Mouse (Mus musculus) central nervous system, embryonic 18 days (tissue): ENCODE data around the gene Tmem211. TPM values are rescaled to one million over a fixed set of nuclear protein-coding genes. Genes with fewer than 3 reads are reported as not detected.

Source experiments
- polyA plus RNA-seq: library from polyadenylated mRNA; depleted of rRNA; stranded (reverse); fragments of >200 nt; gene quantifications from 2 replicates; pipeline ENCODE4 v1.2.3, GENCODE M21; 2012; rRNA removed

The Tmem211 gene
- 0.04 and 0.07 TPM in 2 replicates for polyA plus RNA-seq

DNA sequence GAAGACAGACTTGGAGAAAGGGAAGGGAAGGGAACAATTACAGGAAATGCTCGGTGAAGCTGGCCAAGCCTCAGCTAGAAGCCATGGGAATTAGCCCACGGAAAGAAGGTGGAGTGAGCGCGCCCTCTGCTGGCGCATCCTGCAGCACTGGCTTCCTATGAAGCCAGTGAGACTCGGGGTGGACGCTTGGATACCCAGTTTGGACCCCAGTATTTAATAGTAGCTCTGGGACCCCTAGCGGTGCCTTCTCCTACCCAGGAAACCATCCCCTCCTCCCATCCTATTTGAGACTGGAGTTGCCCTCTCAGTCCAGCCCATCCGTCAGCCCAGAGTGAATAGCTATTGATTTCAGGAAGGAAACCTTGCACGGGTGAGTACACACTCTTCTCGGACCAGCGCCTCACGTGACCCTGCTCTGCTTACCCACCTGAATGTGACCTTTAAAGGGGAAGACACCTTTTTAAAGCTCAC is at the start of gene Tmem211:
Gene Tmem211, plus strand, starts transcription at position 278 of the 471 bp plus-strand sequence.

DNA sequence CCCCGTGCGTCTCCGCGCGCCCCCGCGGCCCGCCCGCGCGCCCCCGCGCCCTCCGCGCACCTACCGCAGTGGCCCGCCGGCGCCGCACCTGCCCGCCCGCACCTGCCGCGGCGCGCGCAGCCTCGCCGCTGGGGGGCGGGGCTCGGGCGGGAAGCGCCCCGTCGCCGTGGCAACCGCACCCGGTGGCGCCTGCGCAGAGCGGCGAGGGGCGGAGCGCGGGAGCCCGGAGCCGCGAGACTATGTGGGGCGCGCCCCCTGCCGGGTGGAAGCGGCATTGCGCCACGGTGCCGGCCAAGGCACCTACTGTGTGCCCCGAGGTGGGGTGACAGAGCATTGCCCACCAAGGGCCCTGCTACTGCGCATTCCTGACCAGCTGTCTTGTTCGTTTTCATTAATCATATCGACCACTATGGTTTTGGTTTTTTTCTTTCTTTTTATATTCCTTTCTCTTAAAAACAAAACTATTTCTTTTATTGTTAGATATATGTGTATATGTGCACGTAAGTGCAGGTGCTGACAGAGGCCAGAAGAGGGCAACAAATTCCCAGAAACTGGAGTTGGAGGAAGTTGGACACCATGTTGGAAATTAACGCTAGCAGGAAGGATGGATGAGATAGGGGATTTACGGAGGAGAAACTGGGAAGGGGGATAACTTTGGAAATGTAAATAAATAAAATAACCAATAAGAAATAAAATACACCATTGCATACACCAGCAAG is 5.4 kb upstream of the Tmem211 start, which contains the start of gene 2900026A02Rik:
Gene 2900026A02Rik, minus strand, starts transcription at position 90 of the 719 bp plus-strand sequence.

Other genes starting within 250 kb of the Tmem211 start
- 28.0 and 32.9 TPM in 2 replicates for gene Grk3, start 211.1 kb upstream of the Tmem211 start, polyA plus RNA-seq
- not detected in 2 replicates for gene Crybb2, start 156.8 kb upstream of the Tmem211 start, polyA plus RNA-seq
- 3.2 and 3.4 TPM in 2 replicates for gene Crybb3, start 145.3 kb upstream of the Tmem211 start, polyA plus RNA-seq
- gene 2900026A02Rik, start 5.7 kb upstream of the Tmem211 start, polyA plus RNA-seq, result 7.0 and 8.5 TPM in 2 replicates
- gene Sgsm1, start 83.9 kb downstream of the Tmem211 start, polyA plus RNA-seq, result 39.3 and 45.0 TPM in 2 replicates
- not detected in 2 replicates for gene Aym1, start 130.4 kb downstream of the Tmem211 start, polyA plus RNA-seq